Mouse (Mus musculus) CH12.LX (cell line): ENCODE data around the gene Akap2.

Experiments
- CHD1 ChIP-seq: IDR thresholded peaks from 2 replicates; pipeline ENCODE4 v1.6.1; 2012; ENCODE audit warnings: low read depth, low read length, improper control_type of control experiment, inconsistent platforms
- CTCF ChIP-seq, 2 experiments: IDR thresholded peaks in 1 of 2; conservative IDR thresholded peaks in 1 of 2; 2 replicates each; pipeline ENCODE4 v1.5.1; 2011 to 2012; ENCODE audit warnings: low read depth in 2 of 2, low read length in 2 of 2, improper control_type of control experiment in 1 of 2, inconsistent platforms in 1 of 2, mild to moderate bottlenecking in 1 of 2, moderate library complexity in 1 of 2
- EP300 ChIP-seq: IDR thresholded peaks from 2 replicates; pipeline ENCODE4 v1.6.1; 2011; ENCODE audit warnings: low read length, improper control_type of control experiment
- ETS1 ChIP-seq: conservative IDR thresholded peaks from 2 replicates; pipeline ENCODE4 v1.6.1; 2012; ENCODE audit warnings: low read depth, mild to moderate bottlenecking, inconsistent platforms, low read length, improper control_type of control experiment, moderate library complexity
- GABPA ChIP-seq: IDR thresholded peaks from 2 replicates; pipeline ENCODE4 v1.6.1; 2012; ENCODE audit warnings: low read depth, low read length, improper control_type of control experiment, inconsistent platforms; ENCODE audit not compliant: insufficient replicate concordance
- IRF4 ChIP-seq: IDR thresholded peaks from 2 replicates; pipeline ENCODE4 v1.6.1; 2014; ENCODE audit warnings: low read depth, mild to moderate bottlenecking, inconsistent platforms, low read length, improper control_type of control experiment
- MAX ChIP-seq: IDR thresholded peaks from 2 replicates; pipeline ENCODE4 v1.6.1; 2011; ENCODE audit warnings: low read length, improper control_type of control experiment
- MAZ ChIP-seq: IDR thresholded peaks from 2 replicates; pipeline ENCODE4 v1.6.1; 2012; ENCODE audit warnings: low read depth, mild to moderate bottlenecking, inconsistent platforms, low read length, improper control_type of control experiment, moderate library complexity
- MEF2A ChIP-seq: IDR thresholded peaks from 2 replicates; pipeline ENCODE4 v1.6.1; 2014; ENCODE audit warnings: low read depth, mild to moderate bottlenecking, inconsistent platforms, low read length, improper control_type of control experiment, borderline replicate concordance
- MYC ChIP-seq: IDR thresholded peaks from 2 replicates; pipeline ENCODE4 v1.6.1; 2011; ENCODE audit warnings: low read depth, mild to moderate bottlenecking, improper control_type of control experiment, low read length
- POLR2A ChIP-seq: IDR thresholded peaks from 2 replicates; pipeline ENCODE4 v1.6.1; 2011; ENCODE audit warnings: low read depth, mild to moderate bottlenecking, improper control_type of control experiment, low read length
- SMC3 ChIP-seq: IDR thresholded peaks from 2 replicates; pipeline ENCODE4 v1.6.1; 2011; ENCODE audit warnings: low read depth, low read length, improper control_type of control experiment
- UBTF ChIP-seq: IDR thresholded peaks from 2 replicates; pipeline ENCODE4 v1.6.1; 2012; ENCODE audit warnings: low read depth, mild to moderate bottlenecking, inconsistent platforms, low read length, improper control_type of control experiment, moderate library complexity
- USF1 ChIP-seq: IDR thresholded peaks from 2 replicates; pipeline ENCODE4 v1.6.1; 2014; ENCODE audit warnings: low read depth, mild to moderate bottlenecking, inconsistent platforms, low read length, improper control_type of control experiment

GRCm38 (mm10) chr4:57821556-57822356 lies 104.3 kb downstream of the Akap2 start:
- TF ChIP-seq ETS1 (no peak), CTCF (conservative IDR thresholded peaks at IDR 0.05 in 1 of 2, IDR thresholded peaks at IDR 0.05 in 1 of 2; ENCODE audit: low read depth in 2 of 2, low read length in 2 of 2) (no peak), POLR2A (no peak), MAX (no peak), USF1 (no peak), CHD1 (no peak), IRF4 (no peak), UBTF (no peak), MYC (no peak), EP300 (no peak), SMC3 (no peak), GABPA (no peak), MAZ (no peak), MEF2A (no peak)
